ENCODE assay signal across 13 mouse cellular contexts in the genomic region with DNA sequence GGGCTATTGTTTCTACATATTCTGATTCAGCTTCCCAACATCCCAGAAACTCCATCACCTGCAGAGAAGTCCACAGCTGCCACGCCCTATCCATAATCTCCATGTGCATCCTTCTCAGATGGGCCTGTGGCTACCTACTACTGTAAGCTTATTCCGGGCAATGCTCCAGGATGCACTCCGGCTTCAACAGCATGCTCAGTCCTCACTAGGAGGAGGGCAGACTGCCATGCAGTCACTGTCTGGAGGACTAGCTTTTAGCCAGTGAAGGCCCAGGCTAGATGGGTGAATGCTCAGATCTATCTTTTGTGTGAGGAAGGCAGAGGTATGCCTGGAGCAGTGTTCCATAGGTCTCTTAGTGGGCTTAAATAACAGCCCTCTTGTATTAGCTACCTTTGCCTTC.
"Had no signal": no experiment of that assay in that cellular context is flagged by ENCODE, and none has a peak within 500 bp of the region (broad histone marks: within the 10 kb centered on the region; RNA-seq: fewer than 3 reads in every experiment).

No protein-coding gene starts in this region.

- DNase-seq: cerebellum, adult 2 months; cerebellum, adult 8-10 months; cerebellum, adult 9-10 months; cerebellum, postnatal 36 days; embryo, embryonic 11 days; forebrain, postnatal 0 days; gastrocnemius, adult 2 months; gastrocnemius, postnatal 10 days; gastrocnemius, postnatal 14 days; gastrocnemius, postnatal 25 days; gastrocnemius, postnatal 36 days; heart, adult 18-20 months; heart, adult 2 months had no signal
